Mouse (Mus musculus): ENCODE measurements around the gene Ehd1. TPM values are rescaled to one million over a fixed set of nuclear protein-coding genes. Genes with fewer than 3 reads are reported as not detected.

Ehd1 gene
- polyA plus RNA-seq, 1 experiment: 72.9 TPM

DNA sequence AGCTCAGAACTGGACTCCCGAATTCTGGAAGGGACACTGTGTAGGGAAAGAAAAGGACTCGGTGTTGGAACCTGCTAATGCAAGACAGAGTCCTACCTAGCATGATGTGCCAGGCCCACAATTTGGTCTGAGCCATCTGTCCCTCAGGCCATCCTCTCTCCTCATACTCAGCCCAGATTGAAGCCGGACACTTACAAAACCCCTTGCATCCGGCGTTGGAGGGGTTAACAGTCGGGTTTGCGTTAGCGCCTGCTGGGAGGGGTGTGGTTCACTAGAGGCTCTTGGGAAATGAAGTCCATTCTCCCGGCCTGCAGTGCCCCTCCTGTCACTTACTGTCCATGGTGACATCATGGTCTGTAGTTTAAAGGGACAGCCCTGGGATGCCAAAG lies 40.5 kb upstream of the Ehd1 start:
- peak overlapping the region; percentile 62 for H3K4me3 ChIP-seq (ENCODE audit: insufficient read depth, low read length)
- peak overlapping the region; percentile 90 for H3K27ac ChIP-seq (ENCODE audit: insufficient read depth, low read length)
- no peaks in the 10 kb centered on the region for H3K4me1 ChIP-seq (ENCODE audit: control insufficient read depth, insufficient read depth, low read length)
- TF ChIP-seq CTCF (IDR thresholded peaks at IDR 0.05; ENCODE audit: borderline replicate concordance, insufficient read depth, low read length) (no peak), POLR2A (IDR thresholded peaks at IDR 0.05; ENCODE audit: low read depth, low read length) (no peak)

DNA sequence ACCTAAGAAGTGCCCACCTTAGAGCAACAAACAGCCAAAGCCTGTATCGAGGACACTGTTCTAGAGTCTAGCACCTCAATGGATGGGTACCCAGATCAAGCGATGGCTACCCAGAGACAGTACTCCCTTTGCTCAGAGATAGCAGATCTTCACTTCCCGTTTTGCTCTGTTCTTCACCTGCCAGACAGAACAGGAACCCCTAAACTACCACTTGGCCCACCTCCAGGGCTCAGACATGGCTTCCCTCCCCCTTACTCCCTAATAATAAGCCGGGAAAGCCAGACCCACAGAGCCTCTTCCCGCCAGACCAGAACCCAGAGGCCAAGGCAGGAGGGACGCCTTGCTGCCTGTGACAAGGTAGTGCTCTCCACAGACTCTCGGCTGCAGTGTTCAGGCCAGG lies 39.7 kb upstream of the Ehd1 start:
- no peak overlapping the region for H3K27ac ChIP-seq (ENCODE audit: insufficient read depth, low read length)
- TF ChIP-seq POLR2A (IDR thresholded peaks at IDR 0.05; ENCODE audit: low read depth, low read length) (no peak), CTCF (IDR thresholded peaks at IDR 0.05; ENCODE audit: borderline replicate concordance, insufficient read depth, low read length) (no peak)
- no peak overlapping the region for H3K4me3 ChIP-seq (ENCODE audit: insufficient read depth, low read length)

DNA sequence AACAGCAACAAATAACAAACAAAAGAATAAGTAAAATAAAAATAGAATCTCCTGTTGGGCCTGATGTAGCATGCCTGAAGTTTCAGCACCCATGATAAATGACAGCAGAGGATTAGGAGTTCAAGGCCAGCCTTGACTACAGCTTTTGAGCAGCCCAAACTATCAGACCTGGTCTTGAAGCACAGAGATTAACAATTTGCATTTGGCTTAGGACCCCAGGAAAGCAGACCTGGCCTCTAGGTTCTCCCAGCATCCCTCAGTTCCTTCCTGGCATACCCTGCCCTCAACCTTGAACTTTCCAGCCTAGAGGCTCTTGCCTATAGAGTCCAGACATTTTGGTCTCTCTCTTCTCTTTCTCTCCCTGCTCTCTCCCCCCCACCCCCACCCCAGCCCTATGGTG lies 37.8 kb upstream of the Ehd1 start:
- Histone ChIP-seq H3K27ac (ENCODE audit: insufficient read depth, low read length) (no peak overlapping the region), H3K4me3 (ENCODE audit: insufficient read depth, low read length) (no peak overlapping the region), H3K4me1 (ENCODE audit: control insufficient read depth, insufficient read depth, low read length) (no peaks in the 10 kb centered on the region)
- TF ChIP-seq CTCF (IDR thresholded peaks at IDR 0.05; ENCODE audit: borderline replicate concordance, insufficient read depth, low read length) (no peak), POLR2A (IDR thresholded peaks at IDR 0.05; ENCODE audit: low read depth, low read length) (no peak)

More for the DNA sequence above, 39.7 kb upstream of the Ehd1 start:
- H3K4me1 ChIP-seq (ENCODE audit: control insufficient read depth, insufficient read depth, low read length): no peaks in the 10 kb centered on the region

DNA sequence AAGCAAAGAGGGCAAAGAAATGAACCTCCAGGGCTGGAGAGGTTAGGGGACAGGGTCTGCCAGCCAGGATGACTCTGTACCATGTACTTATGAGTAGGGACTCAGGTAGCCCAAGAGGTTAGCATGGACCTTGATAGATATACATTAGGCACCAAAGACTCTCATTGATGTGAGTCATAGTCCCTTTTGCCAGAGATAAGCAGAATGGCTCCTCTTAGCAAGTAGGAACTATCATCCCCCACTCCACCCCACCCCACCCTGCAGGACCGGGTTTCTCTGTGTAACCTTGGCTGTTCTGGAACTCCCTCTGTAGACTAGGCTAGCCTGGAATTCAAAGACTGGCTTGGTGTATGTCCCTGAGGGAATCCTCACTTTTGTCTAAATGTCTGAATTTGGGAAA lies 36.4 kb upstream of the Ehd1 start:
- TF ChIP-seq POLR2A (IDR thresholded peaks at IDR 0.05; ENCODE audit: low read depth, low read length) (no peak), CTCF (IDR thresholded peaks at IDR 0.05; ENCODE audit: borderline replicate concordance, insufficient read depth, low read length) (no peak)
- no peak overlapping the region for H3K4me3 ChIP-seq (ENCODE audit: insufficient read depth, low read length)
- H3K27ac ChIP-seq (ENCODE audit: insufficient read depth, low read length): no peak overlapping the region

DNA sequence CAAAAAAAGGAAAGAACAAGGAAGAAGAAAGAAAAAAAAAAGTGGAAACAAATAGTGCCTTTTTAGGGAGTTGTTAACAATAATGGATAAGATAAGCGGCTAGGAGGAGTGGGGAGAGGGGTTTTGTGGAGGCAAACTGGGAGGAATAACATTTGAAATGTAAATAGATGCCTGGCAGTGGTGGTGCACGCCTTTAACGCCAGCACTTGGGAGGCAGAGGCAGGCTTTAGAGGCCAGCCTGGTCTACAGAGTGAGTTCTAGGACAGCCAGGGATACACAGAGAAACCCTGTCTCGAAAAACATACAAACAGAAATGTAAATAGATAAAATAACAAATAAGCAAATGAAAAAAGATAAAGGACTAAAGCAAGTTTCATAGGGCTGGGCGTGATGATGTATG lies 35.8 kb upstream of the Ehd1 start:
- no peaks in the 10 kb centered on the region for H3K4me1 ChIP-seq (ENCODE audit: control insufficient read depth, insufficient read depth, low read length)
- H3K27ac ChIP-seq (ENCODE audit: insufficient read depth, low read length): no peak overlapping the region
- no peak overlapping the region for H3K4me3 ChIP-seq (ENCODE audit: insufficient read depth, low read length)
- TF ChIP-seq CTCF (IDR thresholded peaks at IDR 0.05; ENCODE audit: borderline replicate concordance, insufficient read depth, low read length): no peak
- TF ChIP-seq POLR2A (IDR thresholded peaks at IDR 0.05; ENCODE audit: low read depth, low read length): no peak

More for the DNA sequence above, 36.4 kb upstream of the Ehd1 start:
- H3K4me1 ChIP-seq (ENCODE audit: control insufficient read depth, insufficient read depth, low read length): no peaks in the 10 kb centered on the region

DNA sequence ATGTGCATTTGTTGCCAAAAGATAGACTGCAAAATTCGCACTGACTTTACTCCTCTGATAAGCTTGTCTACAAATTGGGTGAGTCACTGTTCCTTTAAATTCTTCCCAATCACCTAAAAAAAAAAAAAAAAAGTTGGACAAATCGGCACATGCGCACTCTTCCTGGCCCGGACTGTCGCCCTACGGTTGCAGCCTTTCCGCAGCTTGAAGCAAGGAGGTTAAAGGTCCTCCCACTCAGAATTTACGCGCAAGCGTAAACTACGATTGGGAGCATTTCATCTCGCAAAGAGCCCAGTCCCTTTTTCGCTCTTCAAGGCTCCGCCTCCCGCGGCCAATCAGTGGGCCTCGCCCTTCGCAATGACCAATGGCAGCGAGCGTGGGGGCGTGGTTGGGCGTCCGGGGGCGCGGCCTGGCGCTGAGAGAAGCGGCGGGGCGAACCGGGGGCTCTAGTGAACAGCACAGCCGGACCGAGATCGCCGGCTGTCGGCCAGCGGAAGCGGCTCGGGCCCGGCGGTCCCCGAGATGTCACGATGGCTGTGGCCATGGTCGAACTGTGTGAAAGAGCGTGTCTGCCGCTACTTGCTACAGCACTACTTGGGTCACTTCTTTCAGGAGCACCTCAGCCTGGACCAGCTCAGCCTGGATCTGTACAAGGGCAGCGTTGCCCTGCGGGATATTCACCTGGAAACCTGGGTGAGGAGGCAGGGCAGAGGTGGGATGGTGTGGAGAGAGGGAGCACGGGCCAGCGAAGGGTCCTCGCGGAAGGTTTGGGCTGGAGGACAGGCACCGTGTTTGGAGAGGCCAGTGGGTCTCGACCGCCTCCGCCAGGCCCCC lies 35.0 kb upstream of the Ehd1 start, which contains the start of gene Atg2a:
TSS of gene Atg2a (plus strand) at position 395 of the 834 bp plus-strand sequence.
- TF ChIP-seq CTCF (IDR thresholded peaks at IDR 0.05; ENCODE audit: borderline replicate concordance, insufficient read depth, low read length) (no peak), POLR2A (IDR thresholded peaks at IDR 0.05; ENCODE audit: low read depth, low read length) (peak; percentile 83)

DNA sequence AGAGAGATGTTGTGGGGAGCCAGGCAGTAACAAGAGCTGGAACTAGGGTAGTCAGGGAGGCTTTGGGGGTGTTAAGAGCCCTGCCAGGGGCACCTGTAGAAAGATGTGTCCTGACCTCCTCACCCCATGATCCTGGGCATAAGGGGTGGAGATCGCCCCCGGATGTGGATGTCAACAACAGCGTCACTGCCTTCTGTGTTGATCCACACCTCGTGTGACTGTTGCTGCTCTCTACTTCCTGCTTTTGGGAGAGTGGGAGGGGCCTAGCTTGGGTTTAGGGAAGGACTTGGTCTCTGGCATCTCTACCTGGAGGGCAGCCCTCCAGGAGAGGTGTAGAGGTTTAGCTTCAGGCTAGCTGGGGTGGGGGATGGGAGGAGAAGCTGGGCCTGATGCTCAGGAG lies 34.2 kb upstream of the Ehd1 start:
- H3K27ac ChIP-seq (ENCODE audit: insufficient read depth, low read length): no peak overlapping the region
- H3K4me1 ChIP-seq (ENCODE audit: control insufficient read depth, insufficient read depth, low read length): no peaks in the 10 kb centered on the region
- TF ChIP-seq CTCF (IDR thresholded peaks at IDR 0.05; ENCODE audit: borderline replicate concordance, insufficient read depth, low read length): no peak
- peak; percentile 41; the same call in 1 of the 2 replicates for TF ChIP-seq POLR2A (IDR thresholded peaks at IDR 0.05; ENCODE audit: low read depth, low read length)
- peak overlapping the region; percentile 74 for H3K4me3 ChIP-seq (ENCODE audit: insufficient read depth, low read length)

More for the DNA sequence above, 35.0 kb upstream of the Ehd1 start, which contains the start of gene Atg2a:
- H3K4me1 ChIP-seq (ENCODE audit: control insufficient read depth, insufficient read depth, low read length): no peaks in the 10 kb centered on the region
- no peak within 1 kb of the TSS for H3K27ac ChIP-seq (ENCODE audit: insufficient read depth, low read length)
- H3K4me3 ChIP-seq (ENCODE audit: insufficient read depth, low read length): peak within 1 kb of the TSS; percentile 74

DNA sequence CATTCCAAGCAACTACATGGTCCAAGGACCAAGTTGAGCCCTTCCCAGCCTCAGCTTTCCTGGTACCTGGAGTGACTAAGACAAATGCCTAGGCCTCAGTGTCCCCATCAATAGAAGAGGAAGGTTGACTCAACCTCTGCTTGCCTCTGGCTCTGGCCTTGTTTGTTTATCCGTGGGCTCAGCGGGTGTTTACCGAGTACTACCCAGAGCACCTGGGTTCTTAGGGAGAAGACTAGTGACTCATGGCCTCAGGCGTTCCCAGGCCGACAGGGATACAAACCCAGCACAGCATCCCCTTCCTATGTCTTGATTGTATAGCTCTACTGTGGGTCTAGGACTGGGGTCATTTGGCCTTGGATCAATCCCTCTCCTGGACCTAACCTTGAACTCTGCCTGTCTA lies 33.3 kb upstream of the Ehd1 start:
- TF ChIP-seq POLR2A (IDR thresholded peaks at IDR 0.05; ENCODE audit: low read depth, low read length) (no peak), CTCF (IDR thresholded peaks at IDR 0.05; ENCODE audit: borderline replicate concordance, insufficient read depth, low read length) (no peak)
- Histone ChIP-seq H3K27ac (ENCODE audit: insufficient read depth, low read length) (no peak overlapping the region), H3K4me1 (ENCODE audit: control insufficient read depth, insufficient read depth, low read length) (no peaks in the 10 kb centered on the region), H3K4me3 (ENCODE audit: insufficient read depth, low read length) (no peak overlapping the region)

DNA sequence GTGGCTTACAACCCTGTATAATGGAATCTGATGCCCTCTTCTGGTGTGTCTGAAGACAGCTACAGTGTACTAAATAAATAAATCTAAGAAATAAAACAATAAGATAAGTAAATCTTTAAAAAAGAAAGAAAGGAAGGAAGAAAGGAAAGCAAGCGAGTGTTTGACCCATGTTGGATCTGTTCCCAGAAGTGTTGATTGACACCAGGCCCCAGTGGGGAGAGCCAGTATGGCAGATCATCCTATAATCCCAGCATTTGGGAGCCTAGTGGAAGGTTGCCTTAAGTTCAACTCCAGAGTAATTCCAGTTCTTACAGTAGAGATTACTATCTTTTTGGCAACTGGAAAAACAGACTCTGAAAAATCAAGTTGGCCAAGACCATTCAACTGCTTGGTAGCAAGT lies 30.7 kb upstream of the Ehd1 start:
- Histone ChIP-seq H3K27ac (ENCODE audit: insufficient read depth, low read length) (no peak overlapping the region), H3K4me3 (ENCODE audit: insufficient read depth, low read length) (no peak overlapping the region), H3K4me1 (ENCODE audit: control insufficient read depth, insufficient read depth, low read length) (no peaks in the 10 kb centered on the region)
- TF ChIP-seq CTCF (IDR thresholded peaks at IDR 0.05; ENCODE audit: borderline replicate concordance, insufficient read depth, low read length) (no peak), POLR2A (IDR thresholded peaks at IDR 0.05; ENCODE audit: low read depth, low read length) (no peak)

DNA sequence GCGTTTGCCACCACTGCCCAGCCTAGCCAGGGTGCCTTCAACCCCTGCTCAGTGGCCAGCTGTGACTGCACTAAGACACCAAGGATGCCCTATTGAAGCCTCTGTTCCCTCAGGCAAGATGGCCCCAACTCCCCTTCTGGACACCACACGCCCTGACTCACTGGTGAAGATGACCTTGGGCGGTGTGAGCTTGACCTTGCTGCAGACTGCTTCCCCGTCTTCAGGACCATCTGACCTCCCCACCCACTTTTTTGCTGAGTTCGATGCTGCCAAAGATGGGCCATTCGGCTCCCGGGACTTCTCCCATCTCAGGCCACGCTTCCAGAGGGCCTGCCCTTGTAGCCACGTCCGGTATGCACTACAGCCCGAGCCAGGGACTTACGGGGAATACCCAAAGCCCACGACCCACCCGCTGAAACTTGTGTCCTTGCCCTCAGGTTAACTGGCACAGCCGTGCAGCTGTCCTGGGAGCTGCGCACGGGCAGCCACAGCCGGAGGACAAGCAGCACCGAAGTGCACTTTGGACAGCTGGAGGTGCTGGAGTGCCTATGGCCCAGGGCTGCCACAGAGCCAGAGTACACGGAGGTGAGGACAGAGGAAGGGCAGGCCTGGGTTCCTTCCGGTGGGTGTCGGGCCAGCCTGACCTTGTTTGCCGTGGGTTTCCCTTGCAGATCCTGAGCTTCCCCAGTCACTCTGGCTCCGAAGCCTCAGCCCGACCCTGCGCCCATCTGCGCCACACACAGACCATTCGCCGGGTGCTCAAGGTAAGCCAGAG lies 28.8 kb upstream of the Ehd1 start:
- Histone ChIP-seq H3K4me1 (ENCODE audit: control insufficient read depth, insufficient read depth, low read length) (no peaks in the 10 kb centered on the region), H3K4me3 (ENCODE audit: insufficient read depth, low read length) (no peak overlapping the region), H3K27ac (ENCODE audit: insufficient read depth, low read length) (no peak overlapping the region)
- TF ChIP-seq CTCF (IDR thresholded peaks at IDR 0.05; ENCODE audit: borderline replicate concordance, insufficient read depth, low read length) (no peak), POLR2A (IDR thresholded peaks at IDR 0.05; ENCODE audit: low read depth, low read length) (no peak)
